Mouse (Mus musculus) MN1 (cell line): ENCODE data around the gene Zcchc2.
A peak's percentile ranks its signal among the peaks of the same experiment; 100 is the strongest.

Experiments
- DNase-seq: peaks from one replicate; pipeline ENCODE4 v3.0.0-alpha.2; 2016; ENCODE audit warnings: low spot score

The Zcchc2 gene

DNA sequence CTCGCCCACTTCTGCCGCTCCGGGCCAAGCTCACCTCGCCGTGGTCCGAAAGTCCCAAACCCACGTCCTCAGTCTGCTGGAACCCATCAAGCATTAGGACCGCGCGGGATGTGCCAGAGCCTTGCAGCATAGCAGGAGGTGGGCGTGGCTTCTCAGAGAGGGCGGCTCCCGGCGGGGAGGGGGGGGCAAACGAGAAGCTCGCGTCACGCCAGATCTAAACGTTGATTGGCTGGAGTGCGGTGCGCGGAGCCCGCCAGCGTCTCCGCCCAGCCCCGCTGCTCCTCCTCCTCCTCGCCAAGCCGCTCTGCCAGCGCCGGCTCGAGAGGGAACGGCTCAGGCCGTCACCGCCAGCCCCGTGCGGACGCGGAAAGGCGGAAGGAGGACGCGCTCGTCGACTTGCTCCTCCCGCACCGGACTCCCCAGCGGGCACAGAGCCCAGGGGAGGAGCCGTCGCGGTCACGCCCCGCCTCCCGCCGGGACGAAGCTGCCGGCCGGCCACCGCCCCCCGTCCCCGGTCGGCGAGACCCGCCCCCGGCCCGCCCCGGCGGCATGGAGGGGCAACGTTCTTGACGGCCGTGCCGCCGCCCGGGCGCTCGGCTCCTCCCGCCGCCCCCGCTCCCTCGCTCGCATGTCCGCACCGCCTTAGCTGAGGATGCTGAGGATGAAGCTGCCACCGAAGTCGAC lies at the start of gene Zcchc2:
TSS of gene Zcchc2 (plus strand) at position 269 of the 684 bp plus-strand sequence.
- peak; percentile 99 for DNase-seq

DNA sequence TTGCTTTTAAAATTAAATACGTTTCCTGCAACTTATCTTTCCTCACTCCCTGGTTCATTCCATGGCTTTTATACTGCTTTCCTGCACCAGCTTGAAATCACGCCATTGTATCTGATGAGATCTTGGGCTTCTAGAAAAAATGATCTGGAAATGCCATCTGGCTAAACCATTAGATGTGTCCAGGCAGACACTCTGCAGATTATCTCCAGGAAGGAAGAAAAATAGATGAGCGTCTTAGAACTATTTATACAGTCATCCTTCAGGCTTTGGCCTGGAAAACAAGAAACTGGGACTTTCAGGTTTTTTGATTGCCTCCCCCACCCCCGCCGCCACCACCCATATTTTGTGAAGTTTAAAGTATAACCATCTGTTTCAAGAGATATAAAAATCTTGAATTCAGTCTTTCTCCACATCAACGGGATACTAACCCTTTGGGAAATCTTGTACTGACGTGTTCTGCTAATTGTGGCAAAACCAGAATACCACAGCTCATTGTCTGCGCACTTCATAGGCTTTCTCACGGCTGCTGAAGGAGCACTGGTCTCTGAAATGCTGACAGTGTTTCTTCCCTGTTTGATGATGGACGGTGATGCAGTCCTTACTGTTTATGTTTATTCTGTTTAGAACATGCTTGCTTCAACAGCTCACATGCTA lies 45.2 kb upstream of the Zcchc2 start:
- DNase-seq: peak; percentile 43

DNA sequence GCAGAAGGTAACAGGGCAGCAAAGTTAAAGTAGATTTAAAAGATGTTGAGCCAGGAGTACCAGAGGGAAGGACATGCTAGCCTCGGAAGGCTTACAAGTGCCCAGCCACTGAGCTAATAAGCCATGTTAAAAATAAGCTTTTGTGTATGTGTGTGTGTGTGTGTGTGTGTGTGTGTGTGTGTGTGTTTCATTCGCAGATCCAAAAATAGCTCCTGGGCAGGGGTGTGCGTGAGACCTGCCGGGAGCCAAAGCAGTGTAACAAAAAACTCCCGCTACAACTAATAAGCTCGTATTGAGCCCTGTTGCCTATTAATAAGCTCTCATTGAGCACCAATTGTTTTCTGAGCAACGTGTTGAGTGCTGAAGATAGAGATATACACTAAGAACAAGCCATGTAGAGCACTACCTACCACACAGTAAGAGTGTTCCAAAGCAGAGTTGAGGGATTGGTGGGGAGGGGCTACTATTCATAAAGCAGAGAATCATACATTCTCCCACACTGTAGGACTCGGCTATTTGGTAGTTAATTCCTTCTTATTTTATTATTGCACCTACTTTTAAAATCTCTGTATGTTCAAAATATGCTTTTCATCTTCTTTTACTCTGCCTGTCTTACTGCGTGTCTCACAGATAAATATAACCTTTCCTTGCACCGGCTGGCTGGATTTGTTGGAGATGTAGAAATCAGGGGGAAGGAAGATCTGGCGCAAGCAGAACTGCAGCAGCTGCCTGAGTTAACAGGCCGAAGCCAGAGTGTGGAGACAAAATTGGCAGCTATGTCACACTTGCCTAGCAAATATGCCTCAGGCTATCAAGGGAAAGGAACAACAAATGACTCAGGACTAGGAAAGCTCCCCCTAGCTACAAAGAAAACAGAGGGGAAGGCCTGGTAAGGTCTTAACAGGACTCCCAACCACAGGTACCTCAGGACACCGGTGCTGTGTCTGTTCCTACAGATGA lies 43.3 kb upstream of the Zcchc2 start:
- DNase-seq: no peak

DNA sequence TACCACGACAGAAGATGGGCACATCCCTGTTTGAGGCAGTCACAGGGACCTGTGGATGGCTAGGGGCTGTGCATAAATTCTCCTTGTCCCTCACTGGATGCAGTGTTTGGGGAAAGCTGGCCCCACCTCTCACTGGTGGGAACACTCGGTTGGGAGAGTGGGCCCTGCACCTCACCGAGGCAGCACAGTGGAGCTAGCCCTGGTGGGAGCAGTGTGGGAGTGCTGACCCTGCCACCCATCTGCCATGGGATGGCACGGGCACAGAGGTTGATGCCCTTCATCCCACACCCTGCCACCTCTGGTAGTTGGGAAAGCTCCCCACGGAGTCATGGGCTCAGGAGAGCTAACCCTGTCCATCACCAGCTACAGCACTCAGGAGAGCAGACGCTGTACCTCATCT lies 41.9 kb upstream of the Zcchc2 start:
- no peak for DNase-seq

DNA sequence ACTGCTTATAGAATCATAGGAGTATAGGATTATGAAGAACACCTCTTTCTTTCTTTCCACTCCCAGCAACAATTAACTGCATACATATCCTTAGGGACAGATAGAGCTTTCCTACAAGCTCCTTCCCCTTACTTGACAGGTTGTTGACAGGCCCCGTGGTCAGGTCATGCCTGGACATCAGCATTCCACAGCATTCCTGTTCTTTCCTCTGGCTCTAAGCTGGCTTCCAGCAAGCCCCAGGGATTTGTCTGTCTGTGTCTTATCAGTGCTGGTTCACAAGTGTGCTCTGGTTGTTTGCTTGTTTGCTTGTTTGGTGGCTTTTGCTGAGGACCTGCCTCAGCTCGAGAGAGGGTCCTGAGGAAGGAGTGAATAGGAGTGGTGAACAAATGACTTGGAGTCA lies 36.6 kb upstream of the Zcchc2 start:
- DNase-seq: no peak

DNA sequence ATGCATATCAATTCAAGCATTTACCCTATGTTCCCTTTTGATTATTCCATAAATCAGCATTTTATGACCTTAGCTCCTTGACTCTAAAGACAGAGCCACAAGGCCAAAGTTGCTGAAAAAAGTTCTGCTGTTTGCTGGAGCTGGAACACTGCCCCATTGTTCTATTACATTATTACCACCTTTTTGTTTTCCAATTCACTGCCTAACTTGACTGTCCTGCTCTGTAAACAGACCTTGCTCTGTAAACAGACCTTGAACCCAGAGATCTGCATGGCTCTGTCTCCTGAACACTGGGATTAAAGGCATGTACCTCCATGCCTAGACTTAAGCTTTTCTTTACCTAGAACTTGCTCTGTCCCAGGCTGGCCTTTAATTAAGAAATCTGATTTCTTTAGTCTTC lies 36.2 kb upstream of the Zcchc2 start:
- no peak for DNase-seq

DNA sequence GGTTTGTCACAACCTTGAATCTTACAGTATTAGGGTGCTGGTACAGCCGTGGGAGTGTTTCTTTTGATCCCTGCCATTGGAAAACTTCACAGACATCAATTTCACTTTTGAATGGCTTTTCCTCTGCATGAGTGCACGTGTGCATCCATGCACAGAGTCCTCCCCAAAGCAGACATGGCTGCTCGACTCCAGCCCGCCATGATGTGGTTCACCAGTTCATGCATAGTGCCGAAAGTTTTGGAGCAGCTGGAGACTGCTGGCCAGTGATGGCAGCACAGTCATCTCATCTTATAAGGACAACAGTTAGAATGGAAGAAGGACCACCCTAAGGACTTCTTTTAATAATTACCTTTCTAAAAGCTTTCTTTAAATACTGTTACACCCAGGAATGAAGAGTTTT lies 34.1 kb upstream of the Zcchc2 start:
- no peak for DNase-seq

DNA sequence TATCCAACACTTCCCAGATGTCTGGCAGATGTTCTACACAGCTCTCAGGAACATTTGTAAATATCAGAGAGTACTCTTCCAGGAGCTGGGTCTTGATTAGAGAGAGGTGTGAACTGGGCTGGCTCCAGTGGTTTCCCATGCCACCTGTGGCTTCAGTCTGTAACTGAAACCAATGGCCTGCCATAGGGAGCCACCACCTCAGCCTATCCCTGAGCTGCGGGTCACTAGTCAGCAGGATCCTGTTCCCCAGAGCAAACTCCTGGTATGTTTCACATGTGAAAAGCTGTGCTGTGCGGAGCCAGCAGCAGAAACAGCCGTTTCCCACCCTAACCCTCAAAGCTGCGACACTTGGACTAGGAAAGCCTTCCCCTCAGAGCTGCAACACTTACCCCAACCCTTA lies 28.7 kb upstream of the Zcchc2 start:
- DNase-seq: no peak

DNA sequence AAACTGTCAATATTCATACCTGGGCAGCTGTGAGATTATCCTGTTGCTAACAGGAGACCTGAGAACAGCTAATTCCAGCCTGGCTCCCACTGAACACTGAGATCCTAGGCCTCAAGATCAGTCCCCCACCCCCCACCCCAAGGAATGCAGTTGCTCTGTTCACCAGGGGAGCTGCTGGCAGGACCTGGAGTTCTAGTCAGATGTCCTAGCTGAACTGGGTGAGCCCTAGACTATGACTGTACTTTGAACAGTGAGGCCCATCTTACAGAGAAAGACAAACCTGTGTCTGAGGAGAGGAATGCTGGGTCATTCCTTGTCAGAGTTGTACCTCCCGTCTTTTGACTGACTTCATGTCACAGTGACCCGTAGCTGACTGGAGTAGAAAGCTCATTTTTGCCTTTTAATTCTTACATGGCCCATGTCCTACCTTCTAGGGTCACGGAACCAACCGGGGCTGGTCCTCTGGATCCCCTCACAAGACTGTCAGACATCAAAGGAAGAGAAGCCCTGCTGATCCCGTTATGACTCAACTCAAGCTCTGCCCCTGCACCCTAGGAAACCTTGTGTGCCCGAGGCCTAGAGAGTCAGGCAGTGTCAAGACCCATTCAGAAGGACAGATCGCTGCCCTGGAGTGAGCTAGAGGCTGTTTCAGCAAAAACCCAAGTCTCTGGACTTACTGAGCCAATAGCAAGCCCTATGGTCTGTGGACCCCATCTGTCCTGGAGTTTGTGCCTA lies 28.0 kb upstream of the Zcchc2 start:
- no peak for DNase-seq

DNA sequence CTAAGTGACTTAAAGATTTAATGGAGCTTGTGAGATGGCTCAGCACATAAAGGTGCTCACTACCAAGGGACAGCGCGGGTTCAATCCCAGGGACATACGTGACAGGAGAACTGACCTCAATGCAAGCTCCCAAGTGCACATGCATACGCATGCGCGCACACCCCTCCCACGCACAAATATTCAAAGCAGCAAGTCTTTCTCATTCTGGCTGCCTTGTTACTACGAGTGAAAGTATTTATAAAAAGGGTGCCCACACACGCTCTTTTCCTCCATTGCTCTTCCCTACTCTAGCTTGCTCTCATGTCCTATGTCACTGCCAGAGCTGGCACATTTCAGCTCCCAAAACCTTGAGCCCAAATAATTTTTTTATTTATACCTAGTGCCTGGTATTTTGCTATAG lies 27.4 kb upstream of the Zcchc2 start:
- no peak for DNase-seq

DNA sequence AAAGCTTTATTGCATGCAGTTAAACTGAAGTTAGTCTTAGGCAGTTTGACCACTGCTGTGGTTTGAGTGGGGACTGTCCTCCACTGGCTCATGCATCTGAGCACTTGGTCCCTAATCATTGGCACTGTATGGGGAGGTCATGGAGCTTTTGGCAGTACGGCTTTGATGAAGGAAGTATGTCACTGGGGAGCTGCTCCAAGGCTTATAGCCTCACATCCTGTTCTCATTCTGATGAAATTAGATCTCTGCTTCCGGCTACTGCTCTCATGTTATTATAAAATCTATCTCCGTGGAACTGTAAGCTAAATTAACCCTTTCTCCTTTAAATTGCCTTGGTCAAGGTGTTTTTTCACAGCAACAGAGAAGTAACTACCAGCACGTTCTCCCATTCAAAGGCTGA lies 25.7 kb upstream of the Zcchc2 start:
- no peak for DNase-seq

DNA sequence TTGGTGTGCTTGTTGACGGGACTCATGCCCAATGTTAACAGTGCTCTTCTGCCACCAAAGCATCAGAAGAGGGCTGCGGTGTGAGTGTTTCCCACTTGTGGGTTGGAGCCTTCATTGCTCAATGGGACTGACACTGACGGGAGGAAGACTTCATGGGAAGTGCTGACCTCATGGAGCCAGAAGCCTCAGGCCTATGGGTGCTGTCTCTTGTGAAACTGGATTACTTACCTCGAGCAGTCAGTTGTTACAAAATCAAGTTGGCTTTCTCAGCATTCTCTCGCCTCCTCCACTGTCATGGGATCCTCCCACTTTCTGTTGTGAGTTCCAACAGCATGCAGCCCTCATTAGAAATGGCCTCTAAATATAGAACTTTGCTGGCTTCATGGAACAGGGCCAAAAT lies 25.0 kb upstream of the Zcchc2 start:
- no peak for DNase-seq

DNA sequence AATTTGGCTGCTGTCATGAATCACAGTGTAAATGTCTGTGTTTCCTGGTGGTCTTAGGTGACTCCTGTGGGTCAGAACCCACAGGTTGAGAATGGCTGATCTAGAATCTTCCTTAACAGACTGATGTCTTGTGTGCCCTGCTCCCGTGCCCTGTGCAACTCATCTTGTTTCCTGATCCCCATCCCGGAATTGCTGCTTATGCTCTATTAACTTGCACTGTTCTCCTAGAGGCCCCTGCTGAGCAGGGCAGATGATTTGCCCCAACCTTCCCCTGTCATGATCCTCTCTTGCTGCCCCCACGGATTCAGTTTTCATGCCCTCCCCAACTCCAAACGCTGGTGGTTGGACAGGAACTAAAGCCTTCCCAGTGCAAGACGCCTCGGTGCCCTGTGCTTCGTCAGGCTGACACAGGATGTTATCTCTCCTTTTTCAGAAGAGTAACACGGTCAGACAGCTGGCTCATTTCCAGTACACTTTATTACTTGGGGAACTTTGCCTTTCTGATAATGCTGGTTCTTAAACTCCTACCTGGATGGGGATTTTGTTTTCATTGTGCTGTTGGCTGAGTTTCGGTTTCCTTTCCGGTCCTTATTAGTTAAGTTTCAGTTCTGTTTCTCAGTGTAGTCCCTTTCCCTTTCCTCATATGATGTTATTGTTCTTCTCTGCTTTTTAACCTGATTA lies 18.6 kb upstream of the Zcchc2 start:
- DNase-seq: peak; percentile 86

DNA sequence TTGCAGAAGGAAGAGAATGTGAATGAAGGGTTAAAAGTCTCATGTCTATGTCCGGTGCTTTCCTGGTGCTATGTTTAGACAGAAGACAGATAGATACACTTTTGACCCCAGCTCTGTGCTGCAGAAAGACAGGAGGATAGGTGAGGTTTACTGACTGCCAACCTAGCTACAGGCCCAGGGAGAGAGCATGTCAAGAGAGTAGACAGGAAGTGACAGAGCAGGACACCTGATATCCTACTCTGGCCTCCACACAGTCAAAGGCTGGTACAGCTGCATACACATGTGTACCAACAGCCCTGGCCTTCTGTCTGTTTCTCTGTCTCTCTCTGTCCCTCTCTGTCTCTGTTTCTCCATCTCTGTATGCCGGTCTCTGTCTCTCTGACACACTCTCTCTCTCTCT lies 16.2 kb upstream of the Zcchc2 start:
- no peak for DNase-seq

DNA sequence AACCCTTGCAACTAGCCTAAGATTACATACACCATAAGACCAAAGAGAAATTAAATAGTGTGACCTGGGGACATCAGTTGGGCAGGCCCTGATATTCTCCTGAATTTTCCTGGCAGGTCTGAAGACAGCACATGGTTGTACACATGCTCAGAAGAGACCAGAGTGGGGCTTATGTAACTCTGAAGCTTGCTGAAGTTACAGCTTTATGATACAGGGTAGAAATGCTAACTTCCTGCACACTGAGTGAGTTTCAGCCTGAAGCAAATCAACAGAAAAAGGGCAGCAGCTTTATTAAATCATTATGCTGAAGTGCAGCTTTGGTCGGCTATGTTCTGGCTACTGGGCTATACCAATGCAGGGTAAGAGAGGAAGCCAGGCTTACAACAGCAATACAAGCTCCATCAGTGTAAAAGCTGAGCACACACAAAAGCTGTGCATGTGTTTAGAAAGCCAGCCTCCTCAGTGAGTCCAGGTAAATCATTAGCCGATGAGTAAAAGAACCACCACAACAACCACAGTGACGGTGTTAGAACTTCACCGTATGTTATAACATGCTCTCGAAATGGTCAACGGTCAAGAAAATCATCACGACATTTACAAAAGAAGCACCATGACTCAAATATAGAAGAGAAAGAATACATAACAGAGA lies 12.6 kb upstream of the Zcchc2 start:
- no peak for DNase-seq

DNA sequence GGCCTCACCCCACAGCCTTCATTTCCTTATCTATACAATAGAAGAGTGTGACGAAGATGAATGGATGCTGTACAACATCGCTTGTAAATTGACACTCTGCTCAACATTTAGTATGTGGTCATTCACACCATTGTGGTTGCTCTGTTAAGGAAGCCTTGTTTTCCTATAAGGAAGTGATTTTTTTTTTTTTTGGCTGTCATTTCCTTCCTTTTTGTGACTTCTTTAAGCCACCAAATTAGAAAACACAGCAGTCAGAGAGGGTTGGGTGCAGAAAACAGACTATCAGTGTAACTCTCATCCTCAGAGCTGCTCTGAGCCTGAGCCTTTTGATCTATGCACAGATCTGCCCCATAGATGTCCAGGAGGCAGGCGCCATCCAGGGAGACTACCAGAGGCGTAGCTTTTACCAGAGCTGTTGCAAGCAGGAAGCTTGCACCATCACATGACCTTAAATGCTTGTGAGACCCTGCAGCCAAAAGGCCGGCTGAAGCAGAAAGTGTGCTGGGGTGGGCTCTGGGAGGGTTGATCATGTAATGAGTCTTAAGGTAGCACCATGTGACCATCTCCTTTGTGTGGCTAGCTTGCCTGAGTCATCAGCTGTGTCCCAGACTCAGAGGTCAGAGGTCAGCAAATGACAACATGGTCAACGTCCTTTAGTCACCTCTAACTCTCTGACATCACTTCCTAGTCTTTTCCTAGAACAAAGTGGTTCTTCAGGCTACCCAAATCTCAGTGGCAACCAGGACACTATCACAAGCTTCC lies 9.2 kb upstream of the Zcchc2 start:
- DNase-seq: no peak

DNA sequence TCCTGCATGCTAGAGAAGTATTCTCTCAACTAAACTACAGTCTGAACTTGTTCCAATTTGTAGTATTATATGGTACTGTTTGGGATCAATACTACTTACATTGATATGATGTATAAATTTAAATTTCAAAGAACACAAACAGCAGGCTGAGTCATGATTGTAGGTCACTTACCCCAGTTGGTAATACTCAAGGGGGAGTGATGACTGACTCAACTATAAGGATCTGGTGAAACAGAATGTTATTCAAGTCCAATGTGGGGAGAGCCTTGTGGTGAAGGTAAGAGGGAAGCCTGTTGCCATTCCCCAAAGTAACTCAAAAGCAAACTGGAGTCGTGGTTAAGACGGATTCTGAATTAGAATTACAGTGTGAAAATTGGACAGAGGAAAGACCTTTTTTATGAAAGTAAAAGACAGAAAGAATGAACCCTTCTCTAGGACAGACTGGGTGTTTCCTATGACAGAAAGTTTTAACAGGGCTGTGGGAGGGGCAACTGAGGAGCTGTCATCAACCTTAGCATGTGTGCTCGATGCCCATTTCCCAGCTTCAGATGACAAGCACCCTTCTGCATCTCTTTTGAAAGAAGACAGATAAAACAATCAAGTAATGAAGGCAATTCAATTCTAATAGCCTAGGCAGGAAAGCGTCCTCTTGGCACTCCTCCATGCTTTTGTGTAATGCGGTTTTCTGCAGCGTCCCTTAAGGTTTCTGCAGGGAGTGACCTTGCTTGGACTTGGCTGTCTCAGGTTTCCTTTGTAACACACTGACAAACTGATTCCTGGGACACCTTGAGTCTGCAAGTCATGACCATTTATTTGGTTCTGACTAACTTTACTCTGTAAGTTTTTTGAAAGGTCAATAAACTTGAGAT lies 7.5 kb upstream of the Zcchc2 start:
- peak; percentile 72 for DNase-seq

DNA sequence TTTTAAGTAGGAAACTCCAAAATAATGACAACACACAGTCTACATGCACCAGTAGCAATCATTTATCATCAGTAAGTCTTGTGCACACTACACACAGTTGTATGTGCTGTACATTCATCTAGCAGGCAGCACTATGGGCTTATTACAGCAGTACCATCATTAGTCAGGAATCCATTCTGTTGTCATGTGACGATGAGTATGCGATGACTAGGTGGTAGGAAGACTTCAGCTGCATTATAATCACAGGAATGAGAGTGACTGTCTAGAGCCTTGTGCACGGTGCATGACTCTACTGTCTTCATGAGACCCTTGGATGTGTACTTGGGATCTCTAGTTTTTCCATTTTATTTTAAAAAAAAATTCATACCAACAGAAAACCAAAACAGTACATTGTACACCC lies 6.0 kb upstream of the Zcchc2 start:
- no peak for DNase-seq

DNA sequence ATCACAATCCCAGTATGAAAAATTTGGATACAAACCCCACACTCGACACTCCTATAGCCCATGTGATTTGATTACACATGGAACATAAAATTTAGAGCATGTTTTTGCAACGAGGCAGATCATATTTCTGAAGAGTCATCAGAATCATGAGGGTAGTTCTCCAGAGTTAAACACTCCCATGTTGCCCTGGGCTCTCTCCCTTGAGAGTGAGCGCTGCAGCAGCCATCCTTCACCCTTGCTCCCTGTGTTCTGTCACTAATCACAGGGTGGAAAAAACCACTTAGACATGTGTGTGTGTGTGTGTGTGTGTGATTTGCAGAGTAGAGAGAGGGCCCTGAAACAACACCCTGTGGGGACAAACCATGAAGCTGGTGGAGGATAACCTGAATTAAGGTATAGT lies 2.0 kb upstream of the Zcchc2 start:
- peak; percentile 46 for DNase-seq
